Mouse (Mus musculus) lung, embryonic 16.5 days (tissue): Measurements from ENCODE around the gene Irgm1. TPM values are rescaled to one million over a fixed set of nuclear protein-coding genes. Genes with fewer than 3 reads are reported as not detected.

Experiments used
- ATAC-seq: fragments of 200-750 bp; cut with Nextera tagmentation; 2 replicates; pipeline ENCODE4 v1.8.0; 2017; ENCODE audit warnings: low read depth, mild to moderate bottlenecking, moderate library complexity
- H3K27ac ChIP-seq: fragments of 300-500 bp; sonication (generic); 2 replicates; pipeline ENCODE4 v1.5.1; 2014; ENCODE audit warnings: mild to moderate bottlenecking, control low read depth, low read length
- H3K27me3 ChIP-seq: fragments of 300-500 bp; sonication (generic); 2 replicates; pipeline ENCODE4 v1.6.1; 2014; ENCODE audit warnings: low read depth, low read length, mixed read lengths; ENCODE audit not compliant: control insufficient read depth, insufficient read depth
- H3K36me3 ChIP-seq: fragments of 300-500 bp; sonication (generic); 2 replicates; pipeline ENCODE4 v1.6.1; 2014; ENCODE audit warnings: low read length; ENCODE audit not compliant: control insufficient read depth, insufficient read depth
- H3K4me1 ChIP-seq: fragments of 300-500 bp; sonication (generic); replicated peaks from 2 replicates; pipeline ENCODE4 v1.6.1; 2014; ENCODE audit warnings: low read length, mixed read lengths; ENCODE audit not compliant: control insufficient read depth, insufficient read depth
- H3K4me2 ChIP-seq: fragments of 300-500 bp; sonication (generic); 2 replicates; pipeline ENCODE4 v1.6.1; 2014; ENCODE audit warnings: low read depth, low read length, control low read depth
- H3K4me3 ChIP-seq: fragments of 300-500 bp; sonication (generic); 2 replicates; pipeline ENCODE4 v1.5.1; 2014; ENCODE audit warnings: mild to moderate bottlenecking, low read length, control low read depth
- H3K9ac ChIP-seq: fragments of 300-500 bp; sonication (generic); 2 replicates; pipeline ENCODE4 v1.6.1; 2014; ENCODE audit warnings: low read length, control low read depth
- H3K9me3 ChIP-seq: fragments of 300-500 bp; sonication (generic); 2 replicates; pipeline ENCODE4 v1.6.1; 2016; ENCODE audit warnings: low read length; ENCODE audit not compliant: control insufficient read depth
- WGBS: fragments of 180-500 bp; shearing (Covaris S2); extraction: QIAGEN DNeasy Blood & Tissue Kit; methylation state at CpG from one replicate; pipeline ENCODE4 v1.1.7; 2014; 5-methylcytosine and 5-hydroxymethylcytosine counted together
- polyA plus RNA-seq: library from polyadenylated mRNA; unstranded; fragments of >200 nt; fragmentation: Nextera tagmentation; extraction: Ambion mirVana; gene quantifications from 2 replicates; pipeline ENCODE4 v1.2.1, GENCODE M21; 2015

Gene Irgm1
- polyA plus RNA-seq, 1 experiment from 2014 or later: 10.6 TPM

DNA sequence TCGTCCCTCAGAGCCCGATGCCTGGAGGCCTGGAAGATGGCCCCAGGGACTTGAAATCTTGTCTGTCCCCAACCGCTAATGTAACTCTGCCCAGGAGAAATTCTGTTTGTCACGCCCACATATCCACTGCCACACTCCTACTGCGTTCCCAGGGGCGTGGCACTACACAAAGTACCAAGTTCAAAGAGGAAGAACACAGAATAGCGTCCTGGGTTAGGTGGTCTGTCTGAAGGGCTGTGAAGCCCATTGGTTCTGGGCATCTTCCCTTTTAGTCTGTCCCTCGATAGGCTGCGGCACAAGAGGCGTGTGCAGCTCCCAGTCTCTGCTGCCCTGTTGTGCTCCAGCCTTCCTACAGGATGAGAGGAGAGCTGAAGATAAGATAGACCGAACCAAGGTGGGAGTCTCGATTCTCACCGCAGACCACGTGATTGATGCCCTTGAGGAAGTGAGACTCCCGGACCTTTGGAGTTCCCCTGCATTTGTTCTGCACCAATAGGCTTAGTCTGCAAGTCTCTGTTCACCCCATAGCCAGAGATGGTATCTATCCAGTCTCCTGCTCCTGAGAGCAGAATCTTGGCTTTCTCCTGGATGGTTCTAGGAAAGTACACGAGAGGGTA lies 33.2 kb downstream of the Irgm1 start:
- H3K27ac ChIP-seq: no peak overlapping the region

DNA sequence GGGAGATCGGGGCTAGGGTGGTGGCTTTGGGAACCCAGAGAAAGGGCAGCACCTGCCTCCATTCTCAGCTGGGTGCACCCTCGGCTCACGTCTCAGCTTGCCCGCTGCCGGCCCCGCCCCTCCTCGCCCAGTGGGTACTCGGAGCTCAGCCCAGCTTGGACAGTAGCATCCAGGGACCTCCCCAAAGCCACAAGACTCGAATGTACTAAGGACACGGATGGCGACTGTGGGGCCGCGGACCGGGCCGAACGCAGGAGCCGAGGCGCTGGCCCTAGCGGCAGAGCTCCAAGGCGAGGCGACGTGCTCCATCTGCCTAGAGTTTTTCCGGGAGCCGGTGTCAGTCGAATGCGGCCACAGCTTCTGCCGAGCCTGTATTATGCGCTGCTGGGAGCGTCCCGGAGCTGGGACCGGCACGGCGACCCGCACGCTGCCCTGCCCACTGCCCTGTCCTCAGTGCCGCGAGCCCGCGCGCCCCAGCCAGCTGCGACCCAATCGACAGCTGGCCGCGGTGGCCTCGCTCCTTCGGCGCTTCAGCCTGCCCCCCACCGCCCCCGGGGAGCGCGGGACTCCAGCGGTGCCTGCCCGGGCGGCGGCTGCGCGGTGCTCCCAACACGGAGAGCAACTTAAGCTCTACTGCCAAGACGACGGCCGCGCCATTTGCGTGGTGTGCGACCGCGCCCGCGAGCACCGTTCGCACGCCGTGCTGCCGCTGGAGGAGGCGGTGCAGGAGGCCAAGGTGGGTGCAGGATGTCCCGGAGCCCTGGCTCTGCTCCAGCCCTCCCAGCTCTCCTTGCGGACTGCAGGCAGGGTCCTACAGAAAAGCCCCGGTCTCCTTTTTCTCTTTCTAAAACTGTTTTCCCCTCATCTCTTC lies 33.9 kb downstream of the Irgm1 start:
- Histone ChIP-seq H3K4me1 (peaks cover 8% of the 10 kb centered on the region), H3K9me3 (no peaks in the 10 kb centered on the region), H3K27ac (peak overlapping the region; percentile 37), H3K36me3 (no peaks in the 10 kb centered on the region), H3K9ac (peak overlapping the region; percentile 74), H3K4me3 (peak overlapping the region; percentile 76), H3K27me3 (no peaks in the 10 kb centered on the region), H3K4me2 (peak overlapping the region; percentile 91)
- under 1% methylated on average over 70 of the region's 77 CpGs for WGBS
- peak; percentile 27 for ATAC-seq

More for the DNA sequence above, 33.2 kb downstream of the Irgm1 start:
- Histone ChIP-seq H3K9me3 (no peaks in the 10 kb centered on the region), H3K4me3 (peak overlapping the region; percentile 76), H3K9ac (peak overlapping the region; percentile 74), H3K4me2 (peak overlapping the region; percentile 91), H3K27me3 (no peaks in the 10 kb centered on the region), H3K36me3 (no peaks in the 10 kb centered on the region), H3K4me1 (peaks cover 8% of the 10 kb centered on the region)
- WGBS: under 1% methylated on average over 16 of the region's 16 CpGs
- ATAC-seq: 0 out of 2 replicates have a peak, but pooled peaks have one; percentile 9

DNA sequence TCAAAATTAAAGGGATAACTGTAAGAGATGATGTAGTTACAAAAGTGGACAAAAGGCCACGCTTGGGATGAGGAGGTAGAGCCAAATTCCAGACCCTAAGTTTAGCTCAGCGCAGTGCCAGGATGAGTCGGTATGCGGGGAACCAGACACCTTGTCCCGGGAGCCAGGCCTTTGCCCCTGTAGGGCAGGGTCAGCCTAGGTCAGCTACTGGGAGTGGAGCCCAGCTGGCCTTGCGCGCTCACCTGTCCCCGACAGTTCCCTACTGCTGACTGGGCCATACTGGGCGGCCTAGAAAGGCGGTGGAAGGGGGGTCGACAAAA lies 34.5 kb downstream of the Irgm1 start:
- H3K4me1 ChIP-seq: peaks cover 8% of the 10 kb centered on the region
- peak overlapping the region; percentile 76 for H3K4me3 ChIP-seq
- no peak overlapping the region for H3K27ac ChIP-seq
- ATAC-seq: no peak
- 10% methylated on average over 11 of the region's 11 CpGs for WGBS
- no peaks in the 10 kb centered on the region for H3K9me3 ChIP-seq
- no peaks in the 10 kb centered on the region for H3K27me3 ChIP-seq
- H3K9ac ChIP-seq: peak overlapping the region; percentile 74
- peak overlapping the region; percentile 91 for H3K4me2 ChIP-seq
- H3K36me3 ChIP-seq: no peaks in the 10 kb centered on the region

DNA sequence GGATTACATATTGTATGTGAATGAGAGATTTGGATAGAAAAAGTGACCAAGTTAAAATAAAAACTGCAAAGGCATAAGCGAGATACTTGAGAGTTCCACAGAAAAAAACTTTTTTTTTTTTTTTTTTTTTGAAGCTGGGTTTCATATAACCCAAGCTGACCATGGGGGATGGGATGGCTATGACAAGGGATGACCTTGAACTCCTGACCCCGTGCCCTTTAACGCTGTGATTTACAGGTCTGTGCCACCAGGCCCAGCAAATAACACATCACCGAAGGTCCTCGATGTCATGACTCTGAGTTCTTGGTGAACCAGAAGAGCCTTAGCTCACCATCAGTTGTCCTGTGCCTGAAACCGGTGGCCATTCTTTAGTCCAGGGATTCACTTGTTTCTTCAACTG lies 35.6 kb downstream of the Irgm1 start:
- 67% methylated on average over 6 of the region's 6 CpGs for WGBS
- Histone ChIP-seq H3K36me3 (no peaks in the 10 kb centered on the region), H3K4me3 (no peak overlapping the region), H3K9ac (no peak overlapping the region), H3K4me2 (no peak overlapping the region), H3K9me3 (no peaks in the 10 kb centered on the region), H3K27ac (no peak overlapping the region), H3K4me1 (peaks cover 8% of the 10 kb centered on the region), H3K27me3 (no peaks in the 10 kb centered on the region)
- no peak for ATAC-seq

DNA sequence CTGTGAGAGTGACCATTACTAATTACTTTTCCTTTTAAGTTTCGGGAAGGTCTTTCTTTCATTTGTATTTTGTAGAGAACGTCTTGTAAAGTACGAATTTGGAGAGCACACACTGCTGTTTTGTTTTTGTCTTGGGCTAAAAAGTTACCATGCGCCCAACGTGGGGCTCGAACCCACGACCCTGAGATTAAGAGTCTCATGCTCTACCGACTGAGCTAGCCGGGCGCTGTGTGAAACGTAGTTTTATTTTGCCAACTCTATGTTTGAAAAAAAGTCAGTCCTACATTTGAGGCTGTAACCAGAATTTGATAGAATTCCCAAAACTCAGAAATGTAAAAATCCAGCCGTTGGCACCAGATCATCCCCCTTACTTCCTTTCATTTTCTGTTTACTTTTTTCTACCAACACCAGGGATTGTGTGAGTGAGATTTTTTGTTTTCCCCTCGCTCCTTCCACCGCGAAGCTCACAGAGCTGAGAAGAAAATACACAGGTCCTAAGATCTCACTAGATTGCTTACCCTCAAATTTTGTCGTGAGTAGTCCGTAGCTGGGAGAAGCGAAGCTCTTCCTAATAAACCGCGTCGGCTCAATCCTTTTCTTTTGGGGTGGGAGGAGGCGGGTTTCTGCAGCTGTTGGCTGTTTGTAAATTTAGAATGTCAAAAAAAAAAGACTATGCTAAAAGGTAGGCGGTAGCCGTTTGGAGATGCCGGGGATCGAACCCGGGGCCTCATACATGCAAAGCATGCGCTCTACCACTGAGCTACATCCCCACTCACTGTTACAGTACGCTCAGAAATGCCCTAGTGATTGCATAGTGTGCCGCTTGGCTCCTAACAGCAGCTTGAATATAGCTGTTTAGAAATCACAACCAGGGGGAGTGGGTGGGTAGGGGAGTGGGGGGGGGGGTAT lies 37.5 kb downstream of the Irgm1 start:
- peak; percentile 90 for ATAC-seq

DNA sequence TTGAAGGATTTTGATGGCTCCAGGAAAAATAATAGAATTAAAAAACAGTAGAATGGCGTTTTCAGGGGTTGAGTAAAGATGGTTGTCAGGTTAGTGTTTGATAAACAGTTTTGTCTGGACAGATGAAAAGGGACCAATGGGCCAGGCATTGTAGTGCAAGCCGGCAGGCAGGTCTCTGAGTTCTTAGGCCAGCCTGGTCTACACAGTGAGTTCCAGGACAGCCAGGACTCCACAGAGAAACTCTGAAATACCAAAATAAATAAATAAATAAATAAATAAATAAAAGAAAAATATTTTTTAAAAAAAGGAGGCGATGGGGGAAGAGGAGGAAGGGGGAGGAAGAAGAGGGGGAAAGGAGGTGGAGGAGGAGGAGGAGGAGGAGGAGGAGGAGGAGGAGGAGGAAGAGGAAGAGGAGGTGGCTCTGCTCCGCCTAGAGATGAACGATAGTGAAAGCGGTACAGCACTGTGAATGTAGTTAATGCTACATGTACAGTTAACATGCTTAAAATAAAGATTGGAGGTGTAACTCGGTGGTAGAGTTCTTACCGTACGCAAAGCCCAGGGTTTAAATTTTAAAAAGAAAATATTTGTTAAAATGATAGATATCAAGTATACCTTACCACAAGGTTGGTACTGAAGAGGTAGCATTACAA lies 38.3 kb downstream of the Irgm1 start:
- Histone ChIP-seq H3K4me1 (peaks cover 4% of the 10 kb centered on the region), H3K27ac (no peak overlapping the region), H3K4me2 (peak overlapping the region; percentile 64), H3K36me3 (no peaks in the 10 kb centered on the region), H3K9ac (no peak overlapping the region), H3K4me3 (peak overlapping the region; percentile 72), H3K27me3 (no peaks in the 10 kb centered on the region), H3K9me3 (no peaks in the 10 kb centered on the region)
- no peak for ATAC-seq
- WGBS: 28% methylated on average over 9 of the region's 9 CpGs

More for the DNA sequence above, 37.5 kb downstream of the Irgm1 start:
- peaks cover 8% of the 10 kb centered on the region for H3K4me1 ChIP-seq
- no peaks in the 10 kb centered on the region for H3K36me3 ChIP-seq
- no peaks in the 10 kb centered on the region for H3K9me3 ChIP-seq
- H3K4me2 ChIP-seq: peak overlapping the region; percentile 64
- peak overlapping the region; percentile 85 for H3K27ac ChIP-seq
- H3K4me3 ChIP-seq: peak overlapping the region; percentile 72
- under 1% methylated on average over 30 of the region's 30 CpGs for WGBS
- no peaks in the 10 kb centered on the region for H3K27me3 ChIP-seq
- H3K9ac ChIP-seq: peak overlapping the region; percentile 71

DNA sequence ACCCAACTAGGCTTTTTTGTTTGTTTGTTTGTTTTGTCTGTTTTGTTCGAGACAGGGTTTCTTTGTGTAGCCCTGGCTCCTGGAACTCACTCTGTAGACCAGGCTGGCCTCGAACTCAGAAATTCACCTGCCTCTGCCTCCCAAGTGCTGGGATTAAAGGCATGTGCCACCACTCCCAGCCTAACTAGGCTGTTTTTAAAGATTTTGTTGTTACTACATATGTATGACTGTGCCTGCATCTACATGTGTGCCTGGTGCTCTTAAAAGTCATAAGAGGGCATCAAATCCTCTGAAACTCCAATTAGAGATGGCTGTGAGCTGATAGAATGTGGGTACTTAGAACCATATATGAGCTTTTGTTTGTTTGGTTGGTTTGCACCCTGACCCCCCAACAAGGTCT lies 40.2 kb downstream of the Irgm1 start:
- H3K9me3 ChIP-seq: no peaks in the 10 kb centered on the region
- H3K4me2 ChIP-seq: no peak overlapping the region
- H3K27me3 ChIP-seq: no peaks in the 10 kb centered on the region
- no peak overlapping the region for H3K9ac ChIP-seq
- no peak overlapping the region for H3K4me3 ChIP-seq
- no peaks in the 10 kb centered on the region; the same call in 1 of the 2 replicates for H3K4me1 ChIP-seq
- H3K36me3 ChIP-seq: no peaks in the 10 kb centered on the region
- no peak overlapping the region for H3K27ac ChIP-seq
- no peak for ATAC-seq
- WGBS: 51% methylated on average over 2 of the region's 2 CpGs

DNA sequence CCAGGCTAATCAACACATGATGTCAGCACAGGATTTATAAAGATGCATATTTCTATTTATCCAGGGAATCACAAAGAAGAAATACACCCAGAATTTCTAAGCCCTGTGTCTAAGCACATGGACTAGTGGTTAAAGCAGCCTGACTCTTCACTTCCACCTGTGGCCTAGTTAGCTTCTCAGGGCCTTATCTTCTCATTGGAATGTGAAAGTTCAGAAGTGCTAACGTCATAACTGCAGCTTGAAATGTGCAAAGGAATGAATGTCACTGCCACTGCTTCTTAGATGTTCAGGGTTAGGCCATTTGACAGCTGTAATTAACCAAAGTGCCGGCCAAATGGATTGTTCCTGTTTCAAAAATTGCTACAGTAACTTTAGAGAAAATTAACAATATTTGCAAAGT lies 41.2 kb downstream of the Irgm1 start:
- Histone ChIP-seq H3K36me3 (no peaks in the 10 kb centered on the region), H3K4me3 (no peak overlapping the region), H3K27me3 (no peaks in the 10 kb centered on the region), H3K9ac (no peak overlapping the region), H3K27ac (no peak overlapping the region), H3K4me2 (no peak overlapping the region), H3K4me1 (no peaks in the 10 kb centered on the region; the same call in 1 of the 2 replicates), H3K9me3 (no peaks in the 10 kb centered on the region)
- ATAC-seq: no peak
- WGBS: 35% methylated on average over 2 of the region's 2 CpGs
